Mouse (Mus musculus) stomach, embryonic 14.5 days (tissue): ENCODE data around the gene Arpp21. TPM values are rescaled to one million over a fixed set of nuclear protein-coding genes. Genes with fewer than 3 reads are reported as not detected.
"Not testable (repeated sequence)": the region's sequence is repeated elsewhere in the genome, so short reads cannot be mapped to it uniquely, and the experiment has no call there.

ENCODE experiments used
- ATAC-seq: fragments of 200-750 bp; cut with Nextera tagmentation; 2 replicates; pipeline ENCODE4 v1.8.0; 2017; ENCODE audit warnings: low read depth, moderate TSS enrichment; ENCODE audit not compliant: insufficient number of reproducible peaks, insufficient read depth, low FRiP score
- H3K27ac ChIP-seq: fragments of 300-500 bp; sonication (generic); 2 replicates; pipeline ENCODE4 v1.5.1; 2014; ENCODE audit warnings: mild to moderate bottlenecking, low read length, moderate library complexity, mixed read lengths
- H3K27me3 ChIP-seq: fragments of 300-500 bp; sonication (generic); 2 replicates; pipeline ENCODE4 v1.6.1; 2014; ENCODE audit warnings: low read length, control low read depth, mixed read lengths; ENCODE audit not compliant: control insufficient read depth, insufficient read depth
- H3K36me3 ChIP-seq: fragments of 300-500 bp; sonication (generic); 2 replicates; pipeline ENCODE4 v1.6.1; 2014; ENCODE audit warnings: mild to moderate bottlenecking, control low read depth, low read length, moderate library complexity, mixed read lengths; ENCODE audit not compliant: control insufficient read depth, insufficient read depth
- H3K4me1 ChIP-seq: fragments of 300-500 bp; sonication (generic); 2 replicates; pipeline ENCODE4 v1.6.1; 2014; ENCODE audit warnings: low read length, control low read depth, mixed read lengths; ENCODE audit not compliant: control insufficient read depth, insufficient read depth
- H3K4me2 ChIP-seq: fragments of 300-500 bp; sonication (generic); replicated peaks from 2 replicates; pipeline ENCODE4 v1.6.1; 2014; ENCODE audit warnings: low read depth, low read length, control low read depth
- H3K4me3 ChIP-seq: fragments of 300-500 bp; sonication (generic); 2 replicates; pipeline ENCODE4 v1.5.1; 2014; ENCODE audit warnings: low read depth, low read length, control low read depth
- H3K9ac ChIP-seq: fragments of 300-500 bp; sonication (generic); replicated peaks from 2 replicates; pipeline ENCODE4 v1.6.1; 2014; ENCODE audit warnings: low read depth, mild to moderate bottlenecking, control low read depth, low read length, moderate library complexity, mixed read lengths
- H3K9me3 ChIP-seq: fragments of 300-500 bp; sonication (generic); 2 replicates; pipeline ENCODE4 v1.6.1; 2016; ENCODE audit warnings: low read depth, low read length, control low read depth; ENCODE audit not compliant: control insufficient read depth
- WGBS: fragments of 180-500 bp; shearing (Covaris S2); extraction: QIAGEN DNeasy Blood & Tissue Kit; methylation state at CpG from one replicate; pipeline ENCODE4 v1.1.7; 2014; 5-methylcytosine and 5-hydroxymethylcytosine counted together
- polyA plus RNA-seq: library from polyadenylated mRNA; unstranded; fragments of >200 nt; fragmentation: Nextera tagmentation; extraction: Ambion mirVana; gene quantifications from 2 replicates; pipeline ENCODE4 v1.2.1, GENCODE M21; 2014

Gene Arpp21
- polyA plus RNA-seq, 1 experiment from 2014 or later: 1.2 TPM

- Histone ChIP-seq H3K4me2 (no peak overlapping the region), H3K27ac (no peak overlapping the region), H3K4me3 (no peak overlapping the region), H3K27me3 (no peaks in the 10 kb centered on the region), H3K9me3 (no peaks in the 10 kb centered on the region), H3K36me3 (no peaks in the 10 kb centered on the region), H3K9ac (no peak overlapping the region), H3K4me1 (no peaks in the 10 kb centered on the region)
- 28% methylated on average over 5 of the region's 5 CpGs for WGBS
- no peak for ATAC-seq
Measured at GRCm38 (mm10) chr9:112070961-112071360, 164.8 kb downstream of the Arpp21 start.

- no peak for ATAC-seq
- H3K4me1 ChIP-seq: no peaks in the 10 kb centered on the region
- no peaks in the 10 kb centered on the region for H3K36me3 ChIP-seq
- H3K4me3 ChIP-seq: no peak overlapping the region
- no peaks in the 10 kb centered on the region for H3K9me3 ChIP-seq
- no peaks in the 10 kb centered on the region for H3K27me3 ChIP-seq
- no peak overlapping the region for H3K27ac ChIP-seq
- no peak overlapping the region for H3K4me2 ChIP-seq
- H3K9ac ChIP-seq: no peak overlapping the region
- 89% methylated on average over 5 of the region's 5 CpGs for WGBS
Measured at GRCm38 (mm10) chr9:112068250-112068649, 167.5 kb downstream of the Arpp21 start.

- no peak overlapping the region for H3K4me2 ChIP-seq
- no peaks in the 10 kb centered on the region for H3K4me1 ChIP-seq
- no peak overlapping the region for H3K4me3 ChIP-seq
- H3K27me3 ChIP-seq: no peaks in the 10 kb centered on the region
- no peak overlapping the region for H3K27ac ChIP-seq
- no peaks in the 10 kb centered on the region for H3K9me3 ChIP-seq
- H3K36me3 ChIP-seq: no peaks in the 10 kb centered on the region
- ATAC-seq: no peak
- WGBS: 59% methylated on average over 6 of the region's 6 CpGs
- no peak overlapping the region for H3K9ac ChIP-seq
Measured at GRCm38 (mm10) chr9:112060696-112061425, 174.9 kb downstream of the Arpp21 start.

GRCm38 (mm10) chr9:112054807-112055381, 180.8 kb downstream of the Arpp21 start:
- no peak overlapping the region for H3K9ac ChIP-seq
- no peaks in the 10 kb centered on the region for H3K9me3 ChIP-seq
- no peaks in the 10 kb centered on the region for H3K36me3 ChIP-seq
- no peak for ATAC-seq
- no peaks in the 10 kb centered on the region for H3K27me3 ChIP-seq
- H3K4me2 ChIP-seq: no peak overlapping the region
- no peak overlapping the region for H3K27ac ChIP-seq
- 66% methylated on average over 6 of the region's 6 CpGs for WGBS
- H3K4me1 ChIP-seq: no peaks in the 10 kb centered on the region
- H3K4me3 ChIP-seq: no peak overlapping the region

GRCm38 (mm10) chr9:112047903-112048467, 187.8 kb downstream of the Arpp21 start:
- Histone ChIP-seq H3K4me2 (no peak overlapping the region), H3K4me1 (no peaks in the 10 kb centered on the region), H3K9ac (no peak overlapping the region), H3K27me3 (no peaks in the 10 kb centered on the region), H3K9me3 (no peaks in the 10 kb centered on the region), H3K36me3 (no peaks in the 10 kb centered on the region), H3K27ac (no peak overlapping the region), H3K4me3 (no peak overlapping the region)
- 75% methylated on average over 9 of the region's 9 CpGs for WGBS
- ATAC-seq: no peak

- Histone ChIP-seq H3K36me3 (no peaks in the 10 kb centered on the region), H3K9ac (no peak overlapping the region), H3K4me1 (no peaks in the 10 kb centered on the region), H3K4me2 (no peak overlapping the region), H3K9me3 (no peaks in the 10 kb centered on the region), H3K27ac (no peak overlapping the region), H3K27me3 (no peaks in the 10 kb centered on the region), H3K4me3 (no peak overlapping the region)
- WGBS: 78% methylated on average over 1 of the region's 1 CpGs
- ATAC-seq: no peak
Measured at GRCm38 (mm10) chr9:112040566-112040965, 195.2 kb downstream of the Arpp21 start.

GRCm38 (mm10) chr9:112037732-112038131, 198.0 kb downstream of the Arpp21 start:
- WGBS: 49% methylated on average over 9 of the region's 9 CpGs
- Histone ChIP-seq H3K27ac (no peak overlapping the region), H3K9ac (no peak overlapping the region), H3K4me1 (no peaks in the 10 kb centered on the region), H3K27me3 (no peaks in the 10 kb centered on the region), H3K4me3 (no peak overlapping the region), H3K9me3 (no peaks in the 10 kb centered on the region), H3K36me3 (no peaks in the 10 kb centered on the region), H3K4me2 (no peak overlapping the region)
- no peak for ATAC-seq

- H3K9ac ChIP-seq, H3K27me3 ChIP-seq, H3K9me3 ChIP-seq, H3K4me1 ChIP-seq, H3K36me3 ChIP-seq, H3K27ac ChIP-seq, H3K4me2 ChIP-seq, H3K4me3 ChIP-seq: not testable (repeated sequence)
- peak; percentile 46; the same call in 1 of the 2 replicates for ATAC-seq
- WGBS: 34% methylated on average over 2 of the region's 10 CpGs
Measured at GRCm38 (mm10) chr9:112033840-112034239, 201.9 kb downstream of the Arpp21 start.
